Mouse (Mus musculus) kidney, embryonic 14.5 days (tissue): Measurements from ENCODE around the gene Kcnn4. TPM values are rescaled to one million over a fixed set of nuclear protein-coding genes. Genes with fewer than 3 reads are reported as not detected.

Experiments
- ATAC-seq: fragments of 200-750 bp; cut with Nextera tagmentation; 2 replicates; pipeline ENCODE4 v1.8.0; 2017; ENCODE audit warnings: moderate number of reproducible peaks, mild to moderate bottlenecking, moderate TSS enrichment, moderate library complexity; ENCODE audit not compliant: low FRiP score, low TSS enrichment
- H3K27ac ChIP-seq: fragments of 300-500 bp; sonication (generic); 2 replicates; pipeline ENCODE4 v1.5.1; 2014; ENCODE audit warnings: low read depth, mild to moderate bottlenecking, low read length, moderate library complexity, mixed read lengths
- H3K27me3 ChIP-seq: fragments of 300-500 bp; sonication (generic); 2 replicates; pipeline ENCODE4 v1.6.1; 2014; ENCODE audit warnings: mild to moderate bottlenecking, low read length; ENCODE audit not compliant: control insufficient read depth, insufficient read depth
- H3K36me3 ChIP-seq: fragments of 300-500 bp; sonication (generic); 2 replicates; pipeline ENCODE4 v1.6.1; 2014; ENCODE audit warnings: low read length, mixed read lengths; ENCODE audit not compliant: control insufficient read depth, insufficient read depth
- H3K4me1 ChIP-seq: fragments of 300-500 bp; sonication (generic); 2 replicates; pipeline ENCODE4 v1.6.1; 2014; ENCODE audit warnings: low read length, mixed read lengths; ENCODE audit not compliant: control insufficient read depth, insufficient read depth
- H3K4me2 ChIP-seq: fragments of 300-500 bp; sonication (generic); replicated peaks from 2 replicates; pipeline ENCODE4 v1.6.1; 2014; ENCODE audit warnings: low read depth, mild to moderate bottlenecking, low read length
- H3K4me3 ChIP-seq: fragments of 300-500 bp; sonication (generic); 2 replicates; pipeline ENCODE4 v1.5.1; 2014; ENCODE audit warnings: mild to moderate bottlenecking, low read length
- H3K9ac ChIP-seq: fragments of 300-500 bp; sonication (generic); 2 replicates; pipeline ENCODE4 v1.6.1; 2014; ENCODE audit warnings: low read depth, mild to moderate bottlenecking, low read length, moderate library complexity
- H3K9me3 ChIP-seq: fragments of 300-500 bp; sonication (generic); 2 replicates; pipeline ENCODE4 v1.6.1; 2016; ENCODE audit warnings: low read length; ENCODE audit not compliant: control insufficient read depth
- WGBS: fragments of 180-500 bp; shearing (Covaris S2); extraction: QIAGEN DNeasy Blood & Tissue Kit; methylation state at CpG from one replicate; pipeline ENCODE4 v1.1.7; 2014; 5-methylcytosine and 5-hydroxymethylcytosine counted together
- microRNA-seq: library from miRNA; unstranded; fragments of <30 nt; microRNA quantifications from one replicate; pipeline ENCODE4, GENCODE M21; 2016
- polyA plus RNA-seq: library from polyadenylated mRNA; unstranded; fragments of >200 nt; fragmentation: Nextera tagmentation; extraction: Ambion mirVana; gene quantifications from 2 replicates; pipeline ENCODE4 v1.2.1, GENCODE M21; 2014

Gene Kcnn4
- polyA plus RNA-seq, 1 experiment from 2014 or later: 3.3 TPM

- WGBS: 52% methylated on average over 11 of the region's 11 CpGs
- no peaks in the 10 kb centered on the region for H3K36me3 ChIP-seq
- ATAC-seq: no peak
Observed at GRCm38 (mm10) chr7:24431713-24432112, 61.6 kb downstream of the Kcnn4 start.

GRCm38 (mm10) chr7:24435305-24435704, 65.2 kb downstream of the Kcnn4 start:
- ATAC-seq: no peak
- H3K4me2 ChIP-seq: no peak overlapping the region
- H3K27me3 ChIP-seq: peaks cover 7% of the 10 kb centered on the region; the same call in 1 of the 2 replicates
- no peak overlapping the region for H3K9ac ChIP-seq
- H3K36me3 ChIP-seq: no peaks in the 10 kb centered on the region
- no peak overlapping the region for H3K27ac ChIP-seq
- H3K9me3 ChIP-seq: no peaks in the 10 kb centered on the region
- H3K4me1 ChIP-seq: no peaks in the 10 kb centered on the region
- H3K4me3 ChIP-seq: no peak overlapping the region
- WGBS: 69% methylated on average over 5 of the region's 5 CpGs

More at GRCm38 (mm10) chr7:24431713-24432112, 61.6 kb downstream of the Kcnn4 start:
- H3K27me3 ChIP-seq: peaks cover 7% of the 10 kb centered on the region; the same call in 1 of the 2 replicates
- H3K27ac ChIP-seq: no peak overlapping the region
- no peak overlapping the region for H3K9ac ChIP-seq
- no peaks in the 10 kb centered on the region for H3K4me1 ChIP-seq
- H3K4me3 ChIP-seq: no peak overlapping the region
- H3K4me2 ChIP-seq: no peak overlapping the region
- H3K9me3 ChIP-seq: no peaks in the 10 kb centered on the region

Small RNA genes within 50 kb of the gene (microRNA-seq; reads per million reads assigned to microRNA genes)
- gene Gm27592: not detected

Other genes starting within 250 kb of the Kcnn4 start
- gene Zfp235, start 236.1 kb upstream of the Kcnn4 start, polyA plus RNA-seq: 14.8 and 16.8 TPM in 2 replicates
- 4.1 and 6.1 TPM in 2 replicates for gene Zfp114, start 195.2 kb upstream of the Kcnn4 start, polyA plus RNA-seq
- gene Zfp111, start 158.8 kb upstream of the Kcnn4 start, polyA plus RNA-seq: 6.8 and 12.0 TPM in 2 replicates
- gene Zfp109, start 132.7 kb upstream of the Kcnn4 start, polyA plus RNA-seq: 1.7 and 5.0 TPM in 2 replicates
- gene Zfp108, start 115.5 kb upstream of the Kcnn4 start, polyA plus RNA-seq: 1.6 and 3.5 TPM in 2 replicates
- gene Zfp93, start 99.8 kb upstream of the Kcnn4 start, polyA plus RNA-seq: 6.3 and 11.8 TPM in 2 replicates
- gene Zfp61, start 69.0 kb upstream of the Kcnn4 start, polyA plus RNA-seq: 31.3 and 39.5 TPM in 2 replicates
- 9.6 and 10.3 TPM in 2 replicates for gene Zfp94, start 53.6 kb upstream of the Kcnn4 start, polyA plus RNA-seq
- 0.26 and 0.31 TPM in 2 replicates for gene Tescl, start 36.3 kb upstream of the Kcnn4 start, polyA plus RNA-seq
- gene Lypd5, start 21.1 kb upstream of the Kcnn4 start, polyA plus RNA-seq: not detected in 2 replicates
- gene Smg9, start 29.4 kb downstream of the Kcnn4 start, polyA plus RNA-seq: 25.0 and 32.3 TPM in 2 replicates
- gene Irgc1, start 82.0 kb downstream of the Kcnn4 start, polyA plus RNA-seq: not detected in 2 replicates
- 14.1 TPM in 2 replicates for gene Plaur, start 92.2 kb downstream of the Kcnn4 start, polyA plus RNA-seq
- 1.5 and 5.9 TPM in 2 replicates for gene Cadm4, start 111.8 kb downstream of the Kcnn4 start, polyA plus RNA-seq
- 54.5 and 70.3 TPM in 2 replicates for gene Zfp428, start 136.7 kb downstream of the Kcnn4 start, polyA plus RNA-seq
- gene AC161166.1, start 142.2 kb downstream of the Kcnn4 start, polyA plus RNA-seq: 0.17 and 0.61 TPM in 2 replicates
- gene Irgq, start 160.4 kb downstream of the Kcnn4 start, polyA plus RNA-seq: 5.0 and 9.5 TPM in 2 replicates
- gene Pinlyp, start 175.9 kb downstream of the Kcnn4 start, polyA plus RNA-seq: 0.43 TPM in 1 of 2 replicates, not detected in the other
- 109 and 136 TPM in 2 replicates for gene Xrcc1, start 176.0 kb downstream of the Kcnn4 start, polyA plus RNA-seq
- 51.8 and 53.6 TPM in 2 replicates for gene Ethe1, start 217.3 kb downstream of the Kcnn4 start, polyA plus RNA-seq
- 2.5 and 3.0 TPM in 2 replicates for gene Zfp575, start 217.4 kb downstream of the Kcnn4 start, polyA plus RNA-seq
- gene Phldb3, start 240.5 kb downstream of the Kcnn4 start, polyA plus RNA-seq: 0.24 and 0.32 TPM in 2 replicates